Mouse (Mus musculus): ENCODE results near the gene Gm11639. TPM values are rescaled to one million over a fixed set of nuclear protein-coding genes. Genes with fewer than 3 reads are reported as not detected.

Gene Gm11639
- total and polyA plus RNA-seq, 3 experiments = not detected

DNA sequence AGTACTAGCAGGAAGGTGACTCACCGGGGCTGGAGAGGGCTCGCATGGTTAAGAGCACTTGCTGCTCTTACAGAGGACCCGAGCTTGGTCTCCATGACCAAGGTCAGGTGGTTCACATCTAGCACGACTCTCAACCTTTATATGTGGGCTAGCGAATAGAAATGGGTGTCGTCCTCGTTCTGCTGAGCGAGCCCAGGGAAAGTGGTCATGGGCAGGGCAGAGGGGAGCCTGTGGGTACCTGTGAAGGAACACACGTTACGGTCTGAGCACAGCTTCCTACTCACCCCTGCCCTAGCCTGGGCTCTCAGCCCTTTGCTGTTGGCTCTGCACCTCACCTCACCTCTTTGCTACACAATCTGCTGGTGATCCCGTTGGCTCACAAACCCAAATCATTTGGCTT is 22.9 kb upstream of the Gm11639 start:
- H3K27ac ChIP-seq (ENCODE audit: control insufficient read depth, low read depth, low read length) = no peak overlapping the region
- peaks cover 6 to 29% of the 10 kb centered on the region in 2 experiments; a peak in 3 of 4 replicates for H3K4me1 ChIP-seq (ENCODE audit: control insufficient read depth in 1 of 2, insufficient read depth in 2 of 2, low read length in 2 of 2)
- DNase-seq (ENCODE audit: low read depth, low spot score) = peak; percentile 18
- no peaks in the 10 kb centered on the region for H3K79me2 ChIP-seq (ENCODE audit: control insufficient read depth, insufficient read depth, low read length, poor library complexity)
- H3K36me3 ChIP-seq (ENCODE audit: control insufficient read depth in 1 of 2, insufficient read depth in 2 of 2, low read length in 2 of 2) = peaks cover 0 to 10% of the 10 kb centered on the region in 2 experiments; a peak in 2 of 4 replicates
- no peak overlapping the region for H3K4me3 ChIP-seq (ENCODE audit: control insufficient read depth in 1 of 2, insufficient read depth in 1 of 2, low read depth in 2 of 2, low read length in 2 of 2)
- H3K9me3 ChIP-seq (replicated peaks; ENCODE audit: insufficient read depth, low read length) = no peaks in the 10 kb centered on the region
- TF ChIP-seq CHD1 (IDR thresholded peaks at IDR 0.05; ENCODE audit: low read depth, low read length) = no peak
- TF ChIP-seq NELFE (IDR thresholded peaks at IDR 0.05; ENCODE audit: low read depth, low read length) = no peak
- no peak for TF ChIP-seq RCOR1 (IDR thresholded peaks at IDR 0.05; ENCODE audit: low read depth, low read length)
- TF ChIP-seq E2F4 (IDR thresholded peaks at IDR 0.05; ENCODE audit: borderline replicate concordance, low read depth, low read length) = no peak
- TF ChIP-seq MAZ (IDR thresholded peaks at IDR 0.05; ENCODE audit: low read depth, low read length) = no peak
- TF ChIP-seq BHLHE40 (IDR thresholded peaks at IDR 0.05; ENCODE audit: borderline replicate concordance, low read depth, low read length) = no peak
- no peak for TF ChIP-seq MEF2A (IDR thresholded peaks at IDR 0.05; ENCODE audit: extremely low read depth, insufficient replicate concordance, low read depth, low read length, poor library complexity, severe bottlenecking)
- TF ChIP-seq SMC3 (IDR thresholded peaks at IDR 0.05; ENCODE audit: low read depth, low read length) = no peak
- no peak for TF ChIP-seq CTCF (IDR thresholded peaks at IDR 0.05 in 2 of 3, conservative IDR thresholded peaks at IDR 0.05 in 1 of 3; ENCODE audit: control insufficient read depth in 1 of 3, insufficient read depth in 1 of 3, low read depth in 2 of 3, low read length in 3 of 3, poor library complexity in 1 of 3, severe bottlenecking in 1 of 3)
- TF ChIP-seq CHD2 (IDR thresholded peaks at IDR 0.05; ENCODE audit: low read length) = no peak
- TF ChIP-seq NRF1 (IDR thresholded peaks at IDR 0.05; ENCODE audit: insufficient read depth, low read depth, low read length, poor library complexity, severe bottlenecking) = no peak
- H3K27me3 ChIP-seq (ENCODE audit: control insufficient read depth in 1 of 2, insufficient read depth in 2 of 2, low read length in 2 of 2) = no peaks in the 10 kb centered on the region
- H3K9ac ChIP-seq (ENCODE audit: control insufficient read depth, low read depth, low read length, poor library complexity, severe bottlenecking) = no peak overlapping the region

DNA sequence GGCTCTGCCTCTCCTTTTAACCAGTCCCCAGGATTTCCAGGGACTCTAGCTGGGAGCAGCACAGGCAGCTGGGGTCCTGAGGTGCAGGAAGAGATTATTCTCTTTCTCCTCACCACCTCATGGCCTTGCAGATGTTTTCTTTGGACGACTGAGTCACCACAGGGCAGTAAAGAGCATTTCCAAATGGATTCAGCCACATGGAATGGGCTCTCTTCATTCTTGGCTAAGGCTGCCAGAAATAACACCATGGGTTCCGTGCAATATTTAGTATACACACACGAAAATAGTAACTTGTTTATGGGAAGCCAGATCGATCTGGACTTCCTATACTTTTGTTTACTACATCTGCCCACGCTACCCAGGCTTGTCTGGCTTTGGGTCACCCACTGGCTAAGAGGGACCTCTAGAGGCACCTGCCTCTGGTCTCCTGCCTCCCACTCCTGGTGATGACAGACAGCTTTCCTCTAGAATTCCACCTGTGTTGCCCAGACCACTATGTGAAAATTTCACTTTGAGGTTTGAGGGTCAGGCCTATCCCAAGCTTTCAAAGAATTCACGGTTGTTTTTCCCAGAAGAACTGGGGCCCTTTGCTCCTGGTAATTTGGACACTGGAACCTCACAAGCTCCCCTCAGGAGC is 22.1 kb upstream of the Gm11639 start:
- Histone ChIP-seq H3K79me2 (ENCODE audit: control insufficient read depth, insufficient read depth, low read length, poor library complexity) (no peaks in the 10 kb centered on the region), H3K9me3 (replicated peaks; ENCODE audit: insufficient read depth, low read length) (no peaks in the 10 kb centered on the region), H3K36me3 (ENCODE audit: control insufficient read depth in 1 of 2, insufficient read depth in 2 of 2, low read length in 2 of 2) (peaks cover 0 to 10% of the 10 kb centered on the region in 2 experiments; a peak in 2 of 4 replicates), H3K9ac (ENCODE audit: control insufficient read depth, low read depth, low read length, poor library complexity, severe bottlenecking) (no peak overlapping the region), H3K4me3 (ENCODE audit: control insufficient read depth in 1 of 2, insufficient read depth in 1 of 2, low read depth in 2 of 2, low read length in 2 of 2) (no peak overlapping the region), H3K27me3 (ENCODE audit: control insufficient read depth in 1 of 2, insufficient read depth in 2 of 2, low read length in 2 of 2) (no peaks in the 10 kb centered on the region), H3K27ac (ENCODE audit: control insufficient read depth, low read depth, low read length) (no peak overlapping the region), H3K4me1 (ENCODE audit: control insufficient read depth in 1 of 2, insufficient read depth in 2 of 2, low read length in 2 of 2) (peaks cover 6 to 29% of the 10 kb centered on the region in 2 experiments; a peak in 3 of 4 replicates)
- TF ChIP-seq MAZ (IDR thresholded peaks at IDR 0.05; ENCODE audit: low read depth, low read length) (no peak), POLR2A (IDR thresholded peaks at IDR 0.05; ENCODE audit: control insufficient read depth in 1 of 2, insufficient read depth in 1 of 2, low read depth in 1 of 2, low read length in 2 of 2, poor library complexity in 1 of 2) (no peak), SMC3 (IDR thresholded peaks at IDR 0.05; ENCODE audit: low read depth, low read length) (no peak), ZNF384 (IDR thresholded peaks at IDR 0.05; ENCODE audit: low read depth, low read length) (no peak), HCFC1 (IDR thresholded peaks at IDR 0.05; ENCODE audit: low read depth, low read length) (no peak), CHD1 (IDR thresholded peaks at IDR 0.05; ENCODE audit: low read depth, low read length) (no peak), MAX (IDR thresholded peaks at IDR 0.05; ENCODE audit: low read length) (no peak), MAFK (IDR thresholded peaks at IDR 0.05; ENCODE audit: borderline replicate concordance, low read depth, low read length) (no peak), ZMIZ1 (IDR thresholded peaks at IDR 0.05; ENCODE audit: low read depth, low read length) (no peak)
- no peak for DNase-seq (ENCODE audit: low read depth, low spot score)

All from MEL (cell line).